Mouse (Mus musculus): ENCODE data around the gene Nfia.
A peak's percentile ranks its signal among the peaks of the same experiment; 100 is the strongest.

The Nfia gene

DNA sequence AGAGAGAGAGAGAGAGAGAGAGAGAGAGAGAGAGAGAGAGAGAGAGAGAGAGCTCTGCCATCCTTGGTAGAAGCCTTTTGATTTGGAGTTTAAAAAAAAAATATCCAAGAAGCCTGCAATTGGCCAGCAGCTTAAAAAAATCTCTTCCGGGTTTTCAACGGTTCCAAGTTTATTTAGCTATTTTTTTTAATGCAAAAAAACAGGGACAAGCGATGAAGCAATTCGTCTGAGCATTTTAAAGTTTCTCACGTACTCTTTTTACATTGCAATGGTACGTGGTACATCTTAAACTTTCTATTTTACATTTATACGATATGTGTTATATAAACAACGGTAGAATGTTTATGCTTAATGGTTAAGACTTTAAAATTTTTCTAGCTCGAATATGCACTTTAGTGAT is at the start of gene Nfia:
TSS of gene Nfia (plus strand) at position 94 of the 400 bp plus-strand sequence.
- no peak for DNase-seq (ENCODE audit: low spot score in 2 of 2)

DNA sequence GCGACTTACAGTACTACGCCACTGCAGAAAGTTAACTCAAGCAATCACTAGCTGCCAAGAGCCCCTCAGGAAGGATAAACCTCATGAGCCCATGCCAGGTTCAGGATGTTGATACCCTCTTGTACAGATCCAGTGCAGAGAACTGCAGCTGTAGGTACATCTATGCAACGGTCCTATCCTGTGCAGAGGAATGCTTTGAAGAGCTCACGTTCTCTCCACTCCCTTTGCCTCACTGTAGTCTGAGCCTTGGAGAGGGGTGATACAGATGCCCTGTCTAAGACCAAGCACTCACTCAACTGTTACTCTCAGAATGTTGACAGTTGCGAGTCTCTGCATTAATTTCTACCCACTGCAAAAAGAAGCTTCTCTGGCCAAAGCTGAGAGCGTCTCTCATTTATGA is 49.2 kb upstream of the Nfia start:
- no peak for DNase-seq (ENCODE audit: low spot score in 2 of 2)

DNA sequence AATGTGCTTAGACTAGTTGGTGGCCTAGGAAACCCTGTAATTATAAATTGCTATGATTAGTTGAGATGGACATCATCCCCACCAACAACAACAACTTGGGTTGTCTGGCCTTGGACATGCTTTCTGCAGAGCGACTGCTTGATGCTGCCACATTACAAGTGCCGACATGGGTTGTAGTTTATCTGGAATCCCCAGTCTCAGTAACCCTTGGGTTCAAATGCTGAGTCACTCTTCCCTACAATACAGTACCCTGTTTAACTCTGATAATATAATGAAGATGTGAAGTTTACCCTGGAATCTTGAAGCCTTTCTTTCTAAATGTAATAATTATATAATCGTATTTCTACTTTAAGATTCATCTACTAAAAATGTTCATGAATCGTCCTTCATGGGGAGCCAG is 44.0 kb upstream of the Nfia start:
- DNase-seq (ENCODE audit: low spot score in 2 of 2): no peak

DNA sequence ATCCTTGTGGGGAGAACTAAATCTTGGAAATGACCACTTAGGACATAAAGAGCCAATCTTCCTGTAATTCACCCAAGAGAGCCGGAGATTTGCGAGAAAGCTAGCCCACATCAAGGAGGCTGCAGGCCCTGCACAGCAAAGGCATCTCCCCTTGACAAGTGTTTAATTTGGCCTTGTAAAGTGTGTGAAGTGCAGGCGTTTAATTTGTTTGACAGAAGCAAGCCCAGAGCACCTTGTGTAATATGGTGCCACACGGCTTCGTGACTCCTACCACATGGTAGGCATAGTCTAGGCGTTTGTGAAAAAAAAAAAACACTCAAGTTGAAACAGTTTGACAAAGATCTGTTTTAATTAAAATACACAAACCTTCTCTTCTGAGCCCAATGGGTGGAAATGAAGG is 42.5 kb upstream of the Nfia start:
- no peak for DNase-seq (ENCODE audit: low spot score in 2 of 2)

DNA sequence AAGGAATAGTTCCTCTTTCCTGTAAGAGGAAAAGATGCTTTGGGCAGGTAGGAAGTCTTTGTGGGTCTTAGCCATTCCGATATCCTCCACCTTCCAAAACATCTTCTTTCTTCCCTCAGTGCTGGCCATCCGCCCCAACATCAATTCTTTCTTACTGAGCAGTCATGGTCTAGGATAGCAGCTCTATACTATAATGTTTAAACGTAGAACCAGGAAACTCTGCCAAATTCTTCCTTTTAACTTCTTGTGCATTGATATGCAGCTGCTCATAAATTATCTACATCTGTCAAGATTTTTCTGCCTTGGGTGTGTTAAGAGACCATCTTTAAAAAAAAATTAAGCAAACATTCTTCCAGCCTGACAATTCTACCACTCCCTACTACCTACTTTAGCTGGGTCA is 42.1 kb upstream of the Nfia start:
- DNase-seq (ENCODE audit: low spot score in 2 of 2): no peak

DNA sequence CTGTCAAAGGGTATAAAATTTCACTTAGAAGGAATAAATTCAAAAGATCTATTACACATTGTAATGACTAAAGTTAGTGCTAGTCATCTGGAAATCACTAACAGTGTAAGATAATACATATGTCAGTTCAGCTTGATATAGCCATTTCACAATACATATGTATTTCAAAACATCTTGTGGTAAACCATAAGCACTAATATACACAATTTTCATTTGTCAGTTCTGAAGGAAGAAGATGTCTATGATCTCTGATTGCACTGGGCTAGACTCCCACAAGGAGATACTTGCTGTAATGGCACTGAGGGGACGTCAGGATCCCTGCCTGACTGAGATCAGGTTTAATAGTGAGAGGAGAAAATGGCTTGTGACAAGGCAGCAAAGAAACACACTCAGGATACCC is 39.1 kb upstream of the Nfia start:
- DNase-seq (ENCODE audit: low spot score in 2 of 2): no peak

DNA sequence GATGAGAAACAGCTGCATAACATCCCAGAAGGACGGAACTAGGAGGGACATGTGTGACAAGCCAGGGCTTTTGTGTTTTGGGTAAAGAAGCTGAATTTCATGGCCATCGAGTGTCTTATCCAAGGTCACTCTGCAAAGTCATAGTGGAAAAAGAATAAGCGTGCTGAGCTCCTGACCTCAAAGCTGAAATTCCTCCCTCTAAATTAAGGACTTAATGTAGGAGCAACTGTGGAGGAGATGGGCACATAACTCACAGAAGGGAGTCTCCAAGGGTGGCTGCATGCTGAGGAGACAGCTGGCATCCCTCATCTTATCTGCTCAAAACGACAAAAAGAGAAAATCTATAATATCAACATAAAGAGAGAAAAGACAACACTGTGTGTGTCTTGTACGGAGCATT is 28.6 kb upstream of the Nfia start:
- DNase-seq (ENCODE audit: low spot score in 2 of 2): no peak

DNA sequence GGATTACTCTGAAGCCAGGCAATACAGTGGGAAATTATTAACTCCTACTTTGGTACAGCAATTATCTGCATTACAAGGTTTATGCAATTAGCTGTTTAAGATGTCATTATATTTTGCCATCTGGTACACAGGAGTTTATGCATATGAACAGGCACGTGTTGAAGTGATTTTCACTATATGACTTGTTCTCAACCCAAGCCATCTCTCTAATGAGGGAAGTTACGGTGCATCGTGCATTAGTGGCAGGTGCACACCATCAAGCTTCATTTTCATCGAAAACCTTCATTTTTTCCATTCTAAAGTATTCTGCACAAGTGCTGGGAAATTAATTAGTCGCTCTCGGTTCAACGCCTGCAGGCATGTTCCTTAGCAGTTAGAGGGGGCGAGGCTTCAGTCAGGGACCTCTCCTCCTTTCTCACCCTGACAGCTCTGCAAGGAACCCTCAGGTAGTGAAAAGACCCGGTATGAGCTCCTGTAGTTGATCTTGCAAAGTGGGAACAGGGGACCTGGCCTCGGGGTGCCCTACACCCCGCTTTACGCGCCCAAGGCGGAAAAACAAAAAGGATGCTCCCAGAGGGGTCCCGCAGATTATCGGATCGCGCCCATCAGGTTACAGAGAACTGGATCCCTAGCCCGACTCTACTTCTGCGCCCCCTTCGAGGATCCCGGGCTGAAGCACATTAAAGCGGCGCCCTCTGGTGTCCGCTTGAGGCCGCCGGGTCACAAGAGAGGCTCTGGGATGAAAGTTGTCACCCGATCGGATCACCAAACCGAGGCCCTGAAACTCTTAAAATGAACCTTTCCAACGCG is 27.0 kb upstream of the Nfia start:
- peak; percentile 51 to 77 for DNase-seq (ENCODE audit: low spot score in 2 of 2)

DNA sequence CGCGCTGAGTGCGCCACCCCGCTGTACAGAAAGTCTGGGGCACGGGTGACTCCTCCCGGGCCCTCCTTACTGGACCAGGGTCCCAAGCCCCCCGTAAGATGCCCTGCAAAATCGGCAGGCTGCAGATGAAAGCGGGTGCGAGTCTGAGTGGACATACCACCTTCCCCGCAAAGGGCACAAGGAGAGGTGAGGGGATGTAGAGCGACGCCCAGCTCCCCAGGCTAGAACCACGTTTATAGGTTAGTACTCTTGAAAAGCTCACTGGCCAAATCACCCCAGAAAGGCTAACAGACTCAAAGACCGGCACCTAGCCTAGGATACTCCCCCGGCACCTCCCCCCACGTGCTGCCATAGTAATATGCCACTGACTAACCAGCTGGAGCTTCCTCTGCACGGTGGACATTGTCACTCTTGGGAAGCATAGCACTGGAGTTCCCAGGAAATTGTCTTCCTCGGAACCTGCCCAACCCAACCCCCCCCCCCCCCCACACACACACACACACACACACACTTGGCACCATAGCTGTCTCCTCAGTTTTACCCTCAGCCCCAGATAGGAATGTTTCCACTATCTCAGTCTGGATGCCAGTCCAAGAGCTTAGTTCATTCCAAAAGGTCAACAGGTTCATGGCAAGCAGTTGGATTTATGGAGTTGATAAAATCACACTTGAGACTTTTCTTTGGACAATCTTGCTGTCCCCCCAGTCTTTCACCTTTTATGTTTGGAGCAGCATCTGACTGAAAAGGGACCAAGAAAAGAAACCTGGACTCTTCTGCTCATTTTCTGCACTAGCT is 26.2 kb upstream of the Nfia start:
- DNase-seq (ENCODE audit: low spot score in 2 of 2): peak in 1 of 2 experiments; percentile 13

DNA sequence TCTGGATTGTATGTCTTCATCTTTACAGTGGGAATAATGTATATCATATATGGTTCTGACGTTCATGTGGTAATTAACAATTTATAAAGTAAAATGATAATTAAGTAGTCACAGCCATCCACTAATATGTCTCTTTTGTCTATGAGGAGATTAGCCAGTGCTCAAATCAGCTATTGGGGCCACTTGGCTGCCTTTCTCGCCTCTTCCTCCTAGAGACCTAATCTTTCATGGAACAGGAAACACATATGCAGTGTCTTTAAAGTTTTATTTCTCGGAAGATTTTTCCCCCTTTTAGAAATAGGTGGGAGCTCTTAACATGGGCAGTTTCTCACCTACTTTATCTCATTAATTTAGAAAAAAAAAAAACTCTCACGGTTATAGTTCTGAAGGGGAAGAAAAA is 22.1 kb upstream of the Nfia start:
- no peak for DNase-seq (ENCODE audit: low spot score in 2 of 2)

DNA sequence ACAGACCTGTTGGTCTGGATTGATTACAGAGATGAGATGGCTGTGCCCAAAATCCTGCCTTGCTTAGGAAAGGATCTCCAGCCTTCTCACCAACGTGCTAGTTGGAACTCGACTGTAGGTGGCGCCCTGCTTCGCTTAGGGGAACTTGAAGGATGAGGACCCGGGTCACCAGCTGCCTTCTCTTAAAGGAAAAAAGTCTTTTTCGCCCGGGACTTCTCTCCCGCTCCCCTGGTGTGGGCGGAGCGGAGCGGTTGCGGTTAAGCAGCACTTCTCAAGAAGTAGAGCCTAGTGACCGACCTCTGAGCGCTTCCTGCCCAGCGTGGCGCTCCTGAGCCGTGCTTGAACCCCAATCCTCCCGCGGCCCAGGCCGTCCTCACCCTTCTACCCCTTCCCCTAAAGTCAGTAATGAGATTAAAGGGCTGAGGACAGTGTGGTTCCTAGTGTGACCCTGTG is 21.5 kb upstream of the Nfia start:
- DNase-seq (ENCODE audit: low spot score in 2 of 2): peak; percentile 86 to 95

DNA sequence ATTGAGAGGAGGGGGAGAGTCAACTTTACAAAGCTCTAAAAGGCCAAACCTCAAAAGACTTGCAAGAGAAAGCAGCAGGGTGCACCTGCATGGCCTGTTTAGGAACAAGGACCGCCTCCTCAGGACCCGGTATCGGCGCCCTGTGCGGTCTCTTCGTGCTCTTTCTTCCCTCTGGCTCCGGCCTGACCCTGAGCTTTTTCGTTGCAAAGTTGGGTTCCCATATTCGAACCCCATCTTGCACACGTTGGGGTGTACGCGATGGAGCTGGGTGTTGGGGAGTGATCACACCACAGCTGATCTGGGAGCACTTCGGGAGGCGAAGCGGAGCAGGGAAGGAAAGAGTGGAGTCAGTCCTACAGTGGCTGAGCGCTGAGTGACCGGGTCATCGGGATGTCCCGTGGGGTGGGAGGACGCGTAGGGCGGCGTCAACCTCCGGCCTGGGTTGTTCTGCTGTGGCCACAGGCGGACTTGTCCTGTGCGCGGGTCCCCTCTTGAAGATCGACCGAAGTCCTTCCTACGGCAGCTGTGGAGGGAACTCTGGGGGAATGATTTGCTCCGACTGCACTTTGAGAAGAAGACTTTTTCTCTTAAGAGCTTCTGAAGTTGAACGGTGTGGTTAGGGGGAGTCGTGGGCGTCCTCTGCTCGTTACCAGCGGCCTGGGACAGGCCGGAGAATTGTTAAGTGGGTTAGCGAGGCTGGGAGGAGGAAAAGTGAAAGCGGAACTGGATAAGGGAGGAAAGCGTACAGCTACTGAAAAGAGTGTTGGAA is 20.9 kb upstream of the Nfia start:
- peak; percentile 68 to 69 for DNase-seq (ENCODE audit: low spot score in 2 of 2)

DNA sequence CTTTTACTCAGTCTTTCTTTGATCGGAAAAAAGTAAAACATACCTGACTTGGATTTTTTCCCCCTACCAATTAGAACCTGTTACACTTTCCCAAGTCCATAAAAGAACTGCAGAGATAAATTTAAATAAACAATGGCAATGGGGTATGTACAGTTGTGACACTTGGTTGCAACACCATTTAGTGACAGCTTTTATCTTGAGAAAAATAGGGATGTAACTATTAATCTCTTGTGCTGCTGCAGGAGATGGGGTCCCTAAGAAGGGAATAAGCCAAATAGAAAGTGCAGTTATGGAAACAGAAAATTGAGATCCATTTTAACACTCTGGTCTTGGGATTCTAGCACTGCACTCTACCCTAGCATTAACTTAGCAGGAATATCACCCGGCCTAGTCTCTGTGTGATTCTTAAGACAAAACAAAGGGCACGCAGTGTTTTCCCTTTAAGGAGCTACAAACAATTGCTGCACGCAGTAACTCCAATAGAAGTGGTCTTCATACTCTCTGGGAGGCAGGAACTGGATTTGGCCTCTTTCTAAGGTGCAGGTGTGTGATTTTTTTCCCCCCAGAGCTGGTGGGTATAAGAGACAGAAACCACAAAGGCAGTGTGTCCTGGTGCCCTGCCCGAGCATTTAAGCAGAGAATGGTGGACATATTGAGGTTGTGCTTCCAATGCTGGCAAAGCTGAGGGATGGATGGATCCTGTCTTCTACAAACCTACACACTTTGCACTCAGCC is 20.1 kb upstream of the Nfia start:
- no peak for DNase-seq (ENCODE audit: low spot score in 2 of 2)

DNA sequence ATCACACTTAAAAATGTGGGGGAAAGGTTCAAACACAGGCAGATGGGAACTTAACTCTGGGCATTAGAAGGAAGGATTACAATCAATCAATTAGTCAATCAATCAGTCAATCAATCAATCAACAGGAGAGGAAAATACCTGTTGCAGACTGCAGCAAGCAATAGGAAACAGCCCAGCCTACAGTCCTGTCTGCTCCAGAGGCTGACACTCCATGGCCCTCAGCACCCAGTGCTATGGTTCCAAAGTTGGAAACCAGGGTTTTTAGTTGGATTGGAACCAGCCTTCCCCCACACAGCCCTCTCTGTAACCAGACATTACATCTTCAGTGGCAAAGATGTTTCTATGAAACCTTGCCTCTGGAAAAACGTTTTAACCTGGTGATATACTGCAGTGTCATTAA is 19.0 kb upstream of the Nfia start:
- DNase-seq (ENCODE audit: low spot score in 2 of 2): no peak

DNA sequence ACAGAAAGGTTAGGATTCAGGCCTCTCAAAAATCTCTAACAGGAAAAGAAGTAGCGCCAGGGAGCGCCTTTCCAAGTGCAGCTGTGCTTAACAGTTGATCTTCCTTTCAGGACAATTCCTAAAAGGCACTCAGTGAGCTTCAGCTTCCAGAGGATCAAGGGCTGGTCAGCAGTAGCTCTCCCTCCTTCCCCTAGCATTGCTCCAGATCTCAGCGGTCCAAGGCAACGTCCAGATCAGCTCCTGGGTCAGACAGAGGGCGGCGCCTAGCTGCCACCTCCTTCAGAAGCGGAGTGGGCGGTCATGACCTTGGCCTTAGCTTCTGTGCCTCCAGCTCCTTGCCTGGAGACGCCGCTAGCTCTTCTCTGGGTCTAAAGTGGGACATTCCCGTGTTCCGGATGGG is 18.3 kb upstream of the Nfia start:
- DNase-seq (ENCODE audit: low spot score in 2 of 2): peak in 1 of 2 experiments; percentile 25

DNA sequence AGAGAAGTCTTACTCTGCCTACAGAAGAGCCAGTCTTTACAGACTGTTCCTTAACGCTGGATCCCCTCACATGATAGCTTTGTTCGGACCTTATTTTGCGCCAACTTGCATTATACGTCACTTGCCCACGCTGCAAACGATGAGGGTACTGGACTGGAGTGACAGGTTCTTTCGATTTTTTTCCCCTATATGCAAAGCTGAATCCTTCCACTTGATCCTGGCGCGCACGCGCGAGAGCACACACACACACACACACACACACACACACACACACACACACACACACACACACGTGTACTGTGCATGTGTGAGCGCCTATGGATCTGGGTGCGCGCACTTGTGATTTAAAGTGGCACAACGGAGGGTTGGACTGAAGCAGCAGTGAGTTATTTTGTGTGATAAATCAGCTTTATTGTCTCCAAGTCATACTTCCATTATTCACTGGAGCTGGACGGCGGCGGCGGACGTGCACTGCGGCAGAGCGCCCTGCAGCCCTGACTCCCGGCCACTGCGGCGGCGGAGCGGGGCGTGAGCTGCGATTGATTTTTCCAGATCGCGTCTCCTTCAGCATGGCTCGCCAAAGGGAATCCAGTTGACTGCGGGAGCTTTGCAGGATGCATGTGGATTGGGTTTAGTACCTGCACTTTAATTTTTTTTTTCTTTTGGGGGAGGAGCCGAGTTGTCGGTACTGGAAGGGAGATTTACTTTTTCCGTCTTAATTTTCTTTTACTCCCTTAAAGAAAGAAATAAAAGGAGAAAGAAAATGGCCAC is 15.1 kb upstream of the Nfia start:
- DNase-seq (ENCODE audit: low spot score in 2 of 2): peak; percentile 42 to 59

DNA sequence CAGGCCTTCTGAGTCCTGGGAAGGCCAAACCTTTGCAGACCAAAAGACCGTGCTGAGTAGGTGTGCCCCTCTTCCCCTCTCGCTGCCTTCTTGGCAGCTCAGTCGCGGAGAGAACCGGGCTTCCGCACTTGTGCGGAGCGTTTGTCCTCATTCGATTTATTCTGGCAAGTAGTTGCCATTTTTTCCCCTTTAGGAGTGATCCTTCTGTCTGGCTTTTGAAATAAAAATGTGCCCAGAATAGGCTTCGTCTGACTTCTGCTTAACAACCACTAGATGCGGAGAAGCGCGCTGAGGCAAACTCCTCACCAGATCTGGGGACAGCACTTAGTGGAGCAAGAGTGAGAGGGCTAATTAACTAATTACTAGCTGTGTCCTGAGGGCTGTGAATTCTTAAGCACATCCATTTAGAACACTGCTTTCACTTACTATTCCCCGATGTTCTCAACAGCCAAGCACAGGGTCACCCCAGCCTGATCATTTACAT is 14.5 kb upstream of the Nfia start:
- no peak for DNase-seq (ENCODE audit: low spot score in 2 of 2)

DNA sequence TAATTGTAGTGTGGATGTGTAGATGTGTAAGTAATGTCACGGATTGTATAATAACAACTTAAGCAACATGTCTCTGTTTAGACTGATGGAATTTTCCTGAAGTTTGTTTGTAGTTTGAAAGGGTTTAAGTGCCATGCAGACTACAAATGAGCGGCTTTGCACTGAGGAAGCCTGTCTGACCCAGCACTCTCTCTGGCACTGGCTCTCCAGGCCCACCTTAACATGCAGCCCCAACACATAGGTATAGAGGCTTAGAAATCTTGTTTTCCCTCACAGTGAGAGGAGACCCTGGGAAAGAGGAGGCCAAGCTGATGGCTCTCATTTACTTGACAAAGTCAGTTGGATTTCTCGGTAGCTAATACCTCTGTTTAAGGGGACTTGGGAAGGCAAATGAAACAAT is 13.9 kb upstream of the Nfia start:
- DNase-seq (ENCODE audit: low spot score in 2 of 2): no peak

DNA sequence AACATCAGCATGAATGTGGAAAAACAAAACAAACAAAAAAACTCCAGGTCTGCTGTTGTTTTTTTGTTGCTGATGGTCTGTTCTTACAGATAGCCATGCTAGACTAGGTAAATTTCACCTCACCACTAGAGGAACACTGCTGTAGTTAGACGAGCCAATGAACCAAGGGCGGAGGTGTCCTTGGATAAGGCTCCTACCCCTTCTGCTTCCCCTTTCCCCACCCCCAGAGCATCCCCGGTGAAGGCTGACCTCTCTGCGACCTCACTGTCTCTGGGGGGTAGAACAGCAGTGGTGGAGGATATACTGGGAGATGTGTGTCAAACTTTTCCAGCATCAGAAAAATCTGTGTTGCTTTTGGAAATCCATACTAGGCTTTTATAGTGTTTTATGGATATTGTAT is 7.9 kb upstream of the Nfia start:
- DNase-seq (ENCODE audit: low spot score in 2 of 2): no peak

DNA sequence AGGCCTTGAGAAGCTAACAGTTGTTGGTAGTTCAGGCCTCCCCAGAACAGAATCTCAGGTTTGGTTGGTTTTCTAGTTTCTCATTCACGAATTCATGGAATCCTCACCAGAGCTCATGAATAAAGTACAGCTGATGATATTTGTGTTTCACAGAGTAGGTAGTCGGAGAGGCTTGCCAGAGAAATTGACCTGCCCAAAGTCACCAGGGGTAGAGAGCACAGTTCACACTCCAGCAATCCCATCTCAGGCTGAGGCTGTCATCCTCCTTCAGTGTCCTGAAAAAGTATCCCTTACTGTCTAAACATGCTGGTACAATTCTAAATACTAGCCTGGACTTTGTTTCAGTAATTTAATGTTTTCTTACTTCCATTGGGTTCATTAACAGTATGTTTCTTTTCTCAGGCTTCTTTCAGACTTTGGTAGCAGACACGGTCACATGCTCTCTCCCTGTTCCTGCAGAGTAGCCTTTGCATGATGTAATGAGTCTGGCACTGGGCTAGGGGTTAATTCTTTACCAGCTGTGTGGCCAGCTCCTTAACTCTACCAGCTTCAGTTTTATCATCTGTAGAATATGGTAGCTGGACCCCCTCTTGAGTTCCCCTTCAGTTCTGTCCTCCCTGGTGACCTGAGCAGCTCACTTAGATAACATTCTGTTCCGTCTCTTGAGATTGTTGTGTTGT is 7.1 kb upstream of the Nfia start:
- DNase-seq (ENCODE audit: low spot score in 2 of 2): no peak

All from spleen, postnatal 10 days (tissue).